Mouse (Mus musculus) lung, embryonic 15.5 days (tissue): ENCODE results near the gene Cdc42se2. TPM values are rescaled to one million over a fixed set of nuclear protein-coding genes. Genes with fewer than 3 reads are reported as not detected.

Source experiments
- ATAC-seq: fragments of 200-750 bp; cut with Nextera tagmentation; 2 replicates; pipeline ENCODE4 v1.8.0; 2017; ENCODE audit warnings: moderate number of reproducible peaks, borderline replicate concordance; ENCODE audit not compliant: low FRiP score, low TSS enrichment; ENCODE audit errors: extremely low read depth
- H3K27ac ChIP-seq: fragments of 300-500 bp; sonication (generic); 2 replicates; pipeline ENCODE4 v1.5.1; 2015; ENCODE audit warnings: moderate library complexity, mild to moderate bottlenecking, inconsistent platforms
- H3K27me3 ChIP-seq: fragments of 300-500 bp; sonication (generic); 2 replicates; pipeline ENCODE4 v1.6.1; 2015; ENCODE audit warnings: inconsistent platforms
- H3K36me3 ChIP-seq: fragments of 300-500 bp; sonication (generic); 2 replicates; pipeline ENCODE4 v1.6.1; 2015; ENCODE audit warnings: inconsistent platforms
- H3K4me1 ChIP-seq: fragments of 300-500 bp; sonication (generic); 2 replicates; pipeline ENCODE4 v1.6.1; 2015; ENCODE audit warnings: inconsistent platforms
- H3K4me2 ChIP-seq: fragments of 300-500 bp; sonication (generic); 2 replicates; pipeline ENCODE4 v1.6.1; 2015; ENCODE audit warnings: inconsistent platforms, mild to moderate bottlenecking, moderate library complexity
- H3K4me3 ChIP-seq: fragments of 300-500 bp; sonication (generic); 2 replicates; pipeline ENCODE4 v1.5.1; 2015; ENCODE audit warnings: mild to moderate bottlenecking, inconsistent platforms
- H3K9ac ChIP-seq: fragments of 300-500 bp; sonication (generic); 2 replicates; pipeline ENCODE4 v1.6.1; 2015; ENCODE audit warnings: inconsistent platforms
- H3K9me3 ChIP-seq: fragments of 300-500 bp; sonication (generic); 2 replicates; pipeline ENCODE4 v1.6.1; 2016; ENCODE audit warnings: inconsistent platforms
- WGBS: fragments of 180-500 bp; shearing (Covaris S2); methylation state at CpG from one replicate; pipeline ENCODE4 v1.1.7; 2015; 5-methylcytosine and 5-hydroxymethylcytosine counted together
- polyA plus RNA-seq: library from polyadenylated mRNA; unstranded; fragments of >200 nt; fragmentation: Nextera tagmentation; extraction: Ambion mirVana; gene quantifications from 2 replicates; pipeline ENCODE4 v1.2.1, GENCODE M21; 2015

Gene Cdc42se2
- polyA plus RNA-seq: 70.9 and 74.8 TPM in 2 replicates

- H3K4me1 ChIP-seq: peaks cover 7% of the 10 kb centered on the region
- H3K36me3 ChIP-seq: no peaks in the 10 kb centered on the region
- H3K4me3 ChIP-seq: peak within 1 kb of the TSS; percentile 95
- 4% methylated on average over 55 of the region's 56 CpGs for WGBS
- H3K9ac ChIP-seq: peak within 1 kb of the TSS; percentile 92
- H3K9me3 ChIP-seq: no peaks in the 10 kb centered on the region
- ATAC-seq: peak; percentile 99
- H3K27me3 ChIP-seq: no peaks in the 10 kb centered on the region; the same call in 1 of the 2 replicates
- peak within 1 kb of the TSS; percentile 81 for H3K4me2 ChIP-seq
- H3K27ac ChIP-seq: peak within 1 kb of the TSS; percentile 99
Measured at GRCm38 (mm10) chr11:54787488-54788474, at the start of gene Cdc42se2. Gene Cdc42se2 (minus strand): TSS chr11:54787675.

GRCm38 (mm10) chr11:54836106-54836505, 48.6 kb upstream of the Cdc42se2 start:
- Histone ChIP-seq H3K36me3 (no peaks in the 10 kb centered on the region), H3K9me3 (no peaks in the 10 kb centered on the region), H3K9ac (no peak overlapping the region), H3K4me1 (no peaks in the 10 kb centered on the region), H3K27ac (no peak overlapping the region), H3K4me2 (no peak overlapping the region), H3K27me3 (no peaks in the 10 kb centered on the region), H3K4me3 (no peak overlapping the region)
- WGBS: 66% methylated on average over 9 of the region's 9 CpGs
- no peak for ATAC-seq

DNA sequence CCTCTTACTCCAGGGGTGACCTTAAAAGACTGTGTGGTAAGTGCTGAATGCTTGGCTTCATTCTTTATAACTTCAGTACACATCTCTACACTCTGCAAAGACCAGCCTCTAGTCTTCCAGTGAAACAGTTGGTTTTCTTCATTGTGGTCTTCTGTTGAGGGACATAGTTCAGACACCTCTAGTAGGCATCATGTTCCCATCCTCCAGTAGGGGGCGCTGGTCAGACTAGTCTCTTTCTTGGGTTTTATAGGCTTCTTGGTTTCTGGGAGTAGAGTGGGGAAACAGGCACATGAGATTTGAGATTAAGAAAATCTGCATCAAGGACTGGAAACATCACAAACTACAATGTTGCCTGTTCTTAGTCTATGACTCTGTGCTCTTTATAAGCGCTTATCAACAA, 47.1 kb upstream of the Cdc42se2 start:
- 59% methylated on average over 2 of the region's 2 CpGs for WGBS
- H3K27ac ChIP-seq: no peak overlapping the region
- H3K4me1 ChIP-seq: no peaks in the 10 kb centered on the region
- H3K27me3 ChIP-seq: no peaks in the 10 kb centered on the region
- no peak overlapping the region for H3K4me3 ChIP-seq
- H3K36me3 ChIP-seq: no peaks in the 10 kb centered on the region
- H3K9me3 ChIP-seq: no peaks in the 10 kb centered on the region
- no peak for ATAC-seq
- H3K9ac ChIP-seq: no peak overlapping the region
- no peak overlapping the region for H3K4me2 ChIP-seq

DNA sequence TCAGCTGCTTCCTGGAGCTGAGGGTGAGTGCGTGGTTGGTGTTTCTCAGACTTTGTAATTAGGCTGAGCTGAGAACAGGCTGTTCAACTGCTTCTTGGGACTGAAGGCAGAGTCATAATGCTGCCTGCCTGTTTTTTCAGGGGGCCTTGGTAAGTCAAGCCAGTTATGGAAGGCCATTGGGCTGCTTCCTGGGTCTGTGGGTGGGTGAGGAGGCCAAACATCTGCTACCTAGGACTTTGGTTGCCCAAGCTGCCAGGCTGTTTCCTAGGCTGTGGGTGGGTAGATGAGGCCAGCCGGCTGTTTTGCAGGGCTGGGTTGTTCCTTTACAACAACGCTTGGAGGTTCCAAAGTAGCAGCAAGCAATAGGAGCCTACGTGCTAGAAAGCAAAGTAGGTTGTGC, 46.4 kb upstream of the Cdc42se2 start:
- WGBS: 83% methylated on average over 4 of the region's 4 CpGs
- no peak overlapping the region for H3K4me2 ChIP-seq
- H3K27me3 ChIP-seq: no peaks in the 10 kb centered on the region
- no peak overlapping the region for H3K27ac ChIP-seq
- H3K4me1 ChIP-seq: no peaks in the 10 kb centered on the region
- ATAC-seq: no peak
- H3K36me3 ChIP-seq: no peaks in the 10 kb centered on the region
- no peaks in the 10 kb centered on the region for H3K9me3 ChIP-seq
- no peak overlapping the region for H3K4me3 ChIP-seq
- H3K9ac ChIP-seq: no peak overlapping the region

DNA sequence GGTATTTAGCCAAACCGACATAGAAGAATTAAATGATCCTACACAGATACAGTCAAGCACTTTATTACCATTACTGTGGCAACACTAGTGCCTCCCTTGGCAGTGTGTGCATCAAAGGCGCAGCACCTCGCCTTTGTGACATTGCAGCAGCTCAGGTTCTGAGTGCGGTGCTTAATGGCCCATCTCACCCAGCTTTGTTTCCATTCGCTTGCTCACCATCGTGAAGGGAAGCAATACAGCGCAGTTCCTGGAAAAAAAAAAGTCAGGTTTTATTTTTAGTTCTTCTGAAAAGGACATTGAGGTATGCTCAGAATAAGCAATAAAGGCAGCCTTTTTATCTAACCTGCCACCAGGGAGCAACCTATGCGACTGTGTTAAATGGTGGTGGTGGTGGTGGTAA, 39.3 kb upstream of the Cdc42se2 start:
- no peaks in the 10 kb centered on the region for H3K4me1 ChIP-seq
- no peaks in the 10 kb centered on the region for H3K36me3 ChIP-seq
- H3K9ac ChIP-seq: no peak overlapping the region
- WGBS: 89% methylated on average over 8 of the region's 8 CpGs
- no peaks in the 10 kb centered on the region for H3K27me3 ChIP-seq
- no peak for ATAC-seq
- no peaks in the 10 kb centered on the region for H3K9me3 ChIP-seq
- no peak overlapping the region for H3K27ac ChIP-seq
- no peak overlapping the region for H3K4me2 ChIP-seq
- no peak overlapping the region for H3K4me3 ChIP-seq

- Histone ChIP-seq H3K4me2 (no peak overlapping the region), H3K36me3 (no peaks in the 10 kb centered on the region), H3K4me1 (no peaks in the 10 kb centered on the region), H3K4me3 (no peak overlapping the region), H3K9me3 (no peaks in the 10 kb centered on the region), H3K27ac (no peak overlapping the region), H3K27me3 (no peaks in the 10 kb centered on the region), H3K9ac (no peak overlapping the region)
- 71% methylated on average over 4 of the region's 4 CpGs for WGBS
- no peak for ATAC-seq
Measured at GRCm38 (mm10) chr11:54825774-54826173, 38.3 kb upstream of the Cdc42se2 start.

DNA sequence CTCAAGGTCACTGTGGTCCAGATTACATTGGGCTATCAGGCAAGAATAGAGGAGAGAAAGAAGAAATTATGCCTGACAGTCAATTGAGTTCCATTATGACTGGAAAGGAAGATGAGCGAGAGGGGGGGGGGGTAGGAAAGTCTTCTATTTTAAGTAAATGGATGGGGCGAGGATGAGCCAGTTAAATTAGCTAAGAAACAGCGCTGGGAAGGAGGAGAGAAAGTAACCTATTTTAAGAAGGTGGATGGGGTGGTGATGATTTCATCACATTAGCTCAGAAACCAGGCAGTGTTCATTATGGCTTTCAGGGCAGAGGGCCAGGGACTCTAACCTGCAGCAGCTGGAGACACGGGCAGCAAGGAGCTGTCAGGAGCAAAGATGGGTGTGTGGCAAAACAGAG, 36.0 kb upstream of the Cdc42se2 start:
- Histone ChIP-seq H3K4me2 (no peak overlapping the region), H3K27ac (no peak overlapping the region), H3K9ac (no peak overlapping the region), H3K36me3 (no peaks in the 10 kb centered on the region), H3K4me1 (no peaks in the 10 kb centered on the region), H3K9me3 (no peaks in the 10 kb centered on the region), H3K4me3 (no peak overlapping the region), H3K27me3 (no peaks in the 10 kb centered on the region)
- no peak for ATAC-seq
- 65% methylated on average over 4 of the region's 4 CpGs for WGBS

DNA sequence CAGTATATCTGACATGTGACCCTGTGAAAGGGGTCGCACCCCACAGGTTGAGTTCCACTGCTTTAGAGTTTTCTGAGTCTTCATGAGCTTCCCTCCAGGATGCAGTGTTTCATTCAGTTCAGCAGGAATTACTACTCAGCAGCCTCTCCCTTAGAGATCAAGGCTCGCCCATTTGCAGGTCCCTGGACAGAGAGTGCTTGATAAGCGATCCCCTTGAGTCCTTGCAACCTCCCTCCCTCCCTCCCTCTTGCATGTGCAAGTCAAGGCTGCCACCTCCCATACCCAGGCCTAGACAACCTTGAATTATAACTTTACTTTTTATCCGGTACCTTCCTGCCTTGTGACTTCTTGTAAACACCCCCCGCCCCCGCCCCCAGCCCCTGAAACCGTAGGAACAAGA, 32.0 kb upstream of the Cdc42se2 start:
- Histone ChIP-seq H3K4me1 (no peaks in the 10 kb centered on the region), H3K27me3 (no peaks in the 10 kb centered on the region), H3K4me3 (no peak overlapping the region), H3K27ac (no peak overlapping the region), H3K9ac (no peak overlapping the region), H3K4me2 (no peak overlapping the region), H3K36me3 (no peaks in the 10 kb centered on the region), H3K9me3 (no peaks in the 10 kb centered on the region)
- WGBS: 60% methylated on average over 7 of the region's 7 CpGs
- no peak for ATAC-seq

GRCm38 (mm10) chr11:54817449-54817848, 30.0 kb upstream of the Cdc42se2 start:
- 51% methylated on average over 4 of the region's 4 CpGs for WGBS
- H3K27me3 ChIP-seq: no peaks in the 10 kb centered on the region
- no peak for ATAC-seq
- no peak overlapping the region for H3K9ac ChIP-seq
- H3K4me2 ChIP-seq: no peak overlapping the region
- H3K36me3 ChIP-seq: no peaks in the 10 kb centered on the region
- no peak overlapping the region for H3K27ac ChIP-seq
- no peaks in the 10 kb centered on the region for H3K4me1 ChIP-seq
- H3K4me3 ChIP-seq: no peak overlapping the region
- H3K9me3 ChIP-seq: no peaks in the 10 kb centered on the region

DNA sequence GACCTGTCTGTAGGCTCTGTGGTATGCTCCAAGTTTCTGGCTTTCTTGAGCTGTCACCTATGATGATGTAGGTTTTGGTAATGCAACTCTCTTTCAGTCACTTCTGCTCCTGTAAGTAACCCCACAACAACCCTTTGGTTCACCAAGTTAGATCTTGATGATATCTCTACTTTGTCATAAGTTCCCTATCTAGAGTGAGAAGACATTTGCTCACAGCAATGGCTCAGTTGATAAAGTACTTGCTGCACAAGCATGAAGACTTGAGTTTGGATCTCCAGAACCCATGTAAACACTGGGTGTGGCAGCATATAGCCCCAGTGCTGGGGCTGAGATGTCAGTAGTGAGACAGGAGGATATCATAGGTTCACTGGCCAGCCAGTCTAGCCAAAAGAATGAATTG, 28.2 kb upstream of the Cdc42se2 start:
- H3K4me1 ChIP-seq: no peaks in the 10 kb centered on the region
- H3K36me3 ChIP-seq: no peaks in the 10 kb centered on the region
- H3K27me3 ChIP-seq: no peaks in the 10 kb centered on the region
- H3K4me2 ChIP-seq: no peak overlapping the region
- no peak for ATAC-seq
- H3K9ac ChIP-seq: no peak overlapping the region
- no peak overlapping the region for H3K4me3 ChIP-seq
- no peak overlapping the region for H3K27ac ChIP-seq
- no peaks in the 10 kb centered on the region for H3K9me3 ChIP-seq

DNA sequence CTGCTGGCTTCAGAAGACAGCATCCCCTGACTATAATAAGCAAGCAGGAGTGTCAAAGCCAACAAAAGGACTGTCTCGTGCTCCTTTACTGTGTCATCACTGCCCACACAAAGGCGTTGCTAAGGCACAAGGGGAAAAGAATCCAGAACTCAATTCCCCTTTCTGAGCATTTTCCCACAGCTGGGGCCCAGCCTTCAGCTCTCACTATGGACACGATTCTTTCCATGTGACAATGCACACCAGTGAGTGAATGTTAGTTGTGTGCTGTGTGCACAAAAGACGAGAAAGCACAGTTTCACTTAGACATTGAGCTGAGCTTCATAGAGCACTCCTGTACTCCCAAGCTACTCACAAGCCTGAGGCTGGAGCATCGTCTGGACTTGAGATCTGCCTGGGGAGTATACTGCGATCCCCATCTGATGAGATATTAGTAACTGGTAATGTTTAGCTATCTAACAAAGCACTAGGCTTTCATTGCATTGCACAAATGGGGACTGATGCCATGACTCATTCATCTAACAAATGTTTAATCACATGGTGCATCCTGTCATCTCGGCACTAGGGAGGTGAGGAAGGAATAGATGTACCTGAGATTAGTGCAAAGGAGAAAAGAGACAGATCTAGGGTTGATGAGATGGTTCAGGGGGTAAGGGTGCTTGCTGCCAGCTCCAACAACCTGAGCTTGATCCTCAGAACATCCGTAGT, 25.5 kb upstream of the Cdc42se2 start:
- Histone ChIP-seq H3K9me3 (no peaks in the 10 kb centered on the region), H3K4me3 (no peak overlapping the region), H3K27ac (no peak overlapping the region), H3K36me3 (no peaks in the 10 kb centered on the region), H3K9ac (no peak overlapping the region), H3K4me2 (no peak overlapping the region), H3K4me1 (no peaks in the 10 kb centered on the region), H3K27me3 (no peaks in the 10 kb centered on the region)
- ATAC-seq: no peak
- WGBS: 58% methylated on average over 8 of the region's 8 CpGs

- WGBS: 68% methylated on average over 4 of the region's 4 CpGs
- Histone ChIP-seq H3K4me2 (no peak overlapping the region), H3K4me3 (no peak overlapping the region), H3K27me3 (no peaks in the 10 kb centered on the region), H3K27ac (no peak overlapping the region), H3K4me1 (no peaks in the 10 kb centered on the region), H3K9ac (no peak overlapping the region), H3K36me3 (no peaks in the 10 kb centered on the region), H3K9me3 (no peaks in the 10 kb centered on the region)
- no peak for ATAC-seq
Measured at GRCm38 (mm10) chr11:54812314-54812713, 24.8 kb upstream of the Cdc42se2 start.
